Mouse (Mus musculus) Patski (cell line): ENCODE results near the gene Epha6. TPM values are rescaled to one million over a fixed set of nuclear protein-coding genes. Genes with fewer than 3 reads are reported as not detected.

ENCODE experiments used
- ATAC-seq: fragments of 100-300 bp; one replicate; pipeline ENCODE4 v1.8.0; 2021
- CTCF ChIA-PET: fragments of 350-600 bp; sonication (Branson Sonifier 250); formaldehyde crosslinking; loops from one replicate; lab custom pipeline; 2022; ENCODE audit warnings: inconsistent platforms; lab: Charles Lee
- POLR2A ChIA-PET: fragments of 350-600 bp; sonication (Branson Sonifier 250); formaldehyde crosslinking; loops from one replicate; lab custom pipeline; 2022; ENCODE audit warnings: antibody characterized with exemption, inconsistent platforms; lab: Charles Lee
- DNase-seq: peaks from one replicate; pipeline ENCODE4 v3.0.0-alpha.2; 2011; ENCODE audit warnings: low read depth, low spot score
- H3K27me3 ChIP-seq: fragments of 371-371 bp; one replicate; pipeline ENCODE4 v1.5.1; 2021
- CTCF ChIP-seq: fragments of 100-300 bp; IDR thresholded peaks from one replicate; pipeline ENCODE4 v1.5.1; 2021
- in situ Hi-C: fragments of 300-500 bp; cut with MboI; formaldehyde crosslinking; loops from 3 replicates; pipeline ENCODE4 v1.11.1; 2018; ENCODE audit warnings: low pct_unique_long_range_greater_than_20kb, mixed read lengths
- polyA plus RNA-seq: library from polyadenylated mRNA; unstranded; gene quantifications from one replicate; pipeline ENCODE4 v1.2.3, GENCODE M21; 2021

The Epha6 gene
- polyA plus RNA-seq, 1 experiment from 2014 or later = 0.37 TPM

DNA sequence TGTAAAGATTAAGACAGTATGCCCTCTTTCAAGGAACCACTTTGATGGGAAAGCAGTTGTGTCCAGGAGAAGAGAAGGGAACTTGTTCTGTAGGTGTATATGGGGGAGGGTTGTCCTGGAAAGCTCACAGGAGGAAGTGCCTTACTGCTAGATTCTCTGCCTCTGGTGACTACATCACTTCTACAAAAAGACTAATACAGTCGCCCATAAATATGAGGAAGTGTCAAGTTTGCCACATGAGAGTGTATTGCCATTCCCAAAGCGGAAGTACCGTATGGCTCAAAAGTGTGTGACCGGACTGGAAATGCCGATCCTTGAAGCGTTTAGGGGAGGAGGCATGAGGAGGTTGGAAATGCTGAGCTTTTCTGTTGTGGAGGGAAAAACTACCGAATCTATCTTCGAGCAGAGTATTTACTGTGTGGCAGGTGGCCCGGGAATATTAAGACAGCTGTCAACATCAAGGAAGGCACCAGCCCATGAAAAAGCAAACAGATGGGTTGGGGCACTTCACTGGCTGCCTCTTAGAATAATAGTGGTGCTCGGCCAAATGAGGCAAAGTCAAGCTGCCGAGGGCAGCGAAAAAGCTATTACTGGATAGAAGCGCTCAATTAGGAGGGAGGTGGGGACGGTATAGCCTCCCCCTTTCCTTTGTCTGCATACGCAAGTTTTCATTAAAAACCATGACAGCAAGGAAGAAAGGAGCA is 1001.1 kb downstream of the Epha6 start:
- in situ Hi-C loops = no loop called here
- ATAC-seq (no peak), DNase-seq (no peak)
- CTCF ChIA-PET = no interaction called here
- no peak for TF ChIP-seq CTCF
- POLR2A ChIA-PET = no interaction called here
- H3K27me3 ChIP-seq = no peaks in the 10 kb centered on the region
